Mouse (Mus musculus): ENCODE measurements at regions not wholly inside any gene's neighbourhood (a gene's known extent, or its start where the extent isn't known, plus 50 kb on each side); places are given as distances from the start of the nearest gene placed in this dataset.

DNA sequence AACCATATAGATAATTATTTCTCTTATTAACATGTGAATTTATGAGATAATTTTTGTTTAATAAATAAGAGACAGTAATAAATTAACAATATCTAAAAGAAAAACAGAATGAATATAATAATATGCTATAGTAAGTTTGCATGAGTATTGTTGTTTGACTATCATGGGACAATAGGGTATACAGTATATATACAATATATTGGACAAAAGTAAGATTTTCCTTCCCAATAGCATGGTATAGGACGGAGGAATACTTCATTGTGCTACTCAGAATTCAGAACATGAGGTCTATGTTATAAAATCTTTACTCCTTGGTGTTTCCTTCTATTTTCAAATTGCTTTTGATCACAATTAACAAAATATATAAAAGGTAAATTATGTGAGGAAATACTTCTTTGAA is 771.0 kb upstream of the Pcdh20 start:
- POLR2A ChIA-PET = no interaction called here
- CTCF ChIA-PET = no interaction called here

DNA sequence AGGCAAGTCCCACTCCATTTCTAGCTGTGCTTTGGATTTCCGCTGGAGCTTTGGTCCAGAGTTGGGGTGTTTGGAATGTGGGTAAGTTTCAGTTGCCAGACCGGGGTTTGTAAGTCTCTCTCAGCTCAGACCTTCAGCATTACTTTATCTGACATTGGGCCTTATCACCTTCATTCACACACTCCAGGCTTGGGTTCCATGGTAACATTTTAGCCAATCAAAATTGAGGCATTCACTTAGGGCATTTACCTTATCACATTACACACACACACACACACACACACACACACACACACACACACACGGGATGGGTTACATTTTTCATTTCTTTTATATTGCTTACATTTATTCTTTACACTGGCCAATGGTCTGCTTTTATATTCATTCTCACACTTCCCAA is 765.3 kb upstream of the Pcdh20 start:
- ChIA-PET CTCF (no interaction called here), POLR2A (no interaction called here)

DNA sequence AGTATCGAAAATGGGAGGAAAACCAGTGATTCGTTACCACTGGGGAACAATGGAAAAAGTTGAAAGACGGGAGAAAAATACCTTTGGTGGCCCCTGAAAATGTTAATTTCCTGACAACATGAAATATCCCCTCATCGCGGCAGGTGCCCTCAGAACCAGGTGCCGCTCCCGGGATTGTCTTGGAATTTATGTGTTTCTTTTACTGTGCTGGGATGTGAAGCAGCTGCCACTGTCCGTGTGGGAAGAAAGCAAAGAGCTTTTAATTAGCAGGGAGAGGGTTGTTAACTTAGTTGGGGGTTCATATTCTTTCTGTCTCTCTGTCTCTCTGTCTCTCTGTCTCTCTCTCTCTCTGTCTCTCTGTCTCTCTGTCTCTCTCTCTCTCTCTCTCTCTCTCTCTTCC is 759.3 kb upstream of the Pcdh20 start:
- ChIA-PET CTCF (no interaction called here), POLR2A (no interaction called here)

DNA sequence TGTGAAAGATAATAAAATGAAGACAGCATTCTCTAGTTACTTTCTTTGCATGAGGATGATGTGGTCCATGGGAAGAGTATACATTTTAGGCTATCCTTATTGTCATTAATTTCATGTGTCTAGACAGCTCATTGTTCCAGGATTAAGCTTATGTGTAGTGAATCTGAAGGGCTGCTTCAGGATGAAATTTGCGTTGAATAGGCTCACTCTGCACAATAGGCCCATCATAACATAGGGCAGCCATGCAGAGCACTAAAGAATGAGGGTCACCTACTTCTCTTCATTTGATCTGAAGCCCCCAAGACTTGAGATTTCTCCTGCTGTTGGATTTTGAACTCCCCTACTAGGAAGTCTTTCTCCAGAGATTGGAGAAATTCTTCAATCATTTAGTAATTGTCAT is 746.2 kb upstream of the Pcdh20 start:
- ChIA-PET POLR2A (no interaction called here), CTCF (no interaction called here)

DNA sequence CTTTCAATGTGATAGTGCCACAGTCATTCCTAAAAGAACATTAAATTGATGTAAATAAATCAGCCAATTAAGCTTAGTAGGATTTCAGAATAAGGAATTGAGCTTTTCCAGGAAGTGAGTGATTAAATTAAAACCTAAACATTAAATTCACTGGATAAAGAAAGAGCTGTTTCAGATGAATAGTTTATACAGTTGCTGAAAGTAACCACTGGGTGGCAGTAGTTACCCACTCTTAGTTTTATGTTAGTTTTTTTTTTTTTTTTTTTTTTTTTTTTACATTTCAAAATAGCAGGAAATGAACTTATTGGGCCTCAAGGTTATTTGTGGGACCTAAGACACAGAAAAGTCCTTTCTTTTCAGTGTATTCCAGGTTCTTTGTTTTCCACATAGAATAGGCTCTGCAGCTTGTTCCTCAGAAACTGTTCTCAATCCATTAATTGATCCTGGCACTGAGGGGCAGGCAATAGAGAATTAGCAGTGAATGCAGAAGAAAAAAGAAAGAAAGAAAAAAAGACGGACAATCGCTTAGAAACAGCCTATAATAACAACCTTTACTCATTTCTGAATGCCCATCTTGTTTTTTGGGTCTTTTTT is 710.3 kb upstream of the Pcdh20 start:
- POLR2A ChIA-PET = no interaction called here
- CTCF ChIA-PET = interaction anchor here (0.6 to 1.6 kb wide), 12 partner anchors 17 to 1902 kb away, joined by 3 to 14 read pairs (median 5); no protein-coding TSS in a partner anchor

DNA sequence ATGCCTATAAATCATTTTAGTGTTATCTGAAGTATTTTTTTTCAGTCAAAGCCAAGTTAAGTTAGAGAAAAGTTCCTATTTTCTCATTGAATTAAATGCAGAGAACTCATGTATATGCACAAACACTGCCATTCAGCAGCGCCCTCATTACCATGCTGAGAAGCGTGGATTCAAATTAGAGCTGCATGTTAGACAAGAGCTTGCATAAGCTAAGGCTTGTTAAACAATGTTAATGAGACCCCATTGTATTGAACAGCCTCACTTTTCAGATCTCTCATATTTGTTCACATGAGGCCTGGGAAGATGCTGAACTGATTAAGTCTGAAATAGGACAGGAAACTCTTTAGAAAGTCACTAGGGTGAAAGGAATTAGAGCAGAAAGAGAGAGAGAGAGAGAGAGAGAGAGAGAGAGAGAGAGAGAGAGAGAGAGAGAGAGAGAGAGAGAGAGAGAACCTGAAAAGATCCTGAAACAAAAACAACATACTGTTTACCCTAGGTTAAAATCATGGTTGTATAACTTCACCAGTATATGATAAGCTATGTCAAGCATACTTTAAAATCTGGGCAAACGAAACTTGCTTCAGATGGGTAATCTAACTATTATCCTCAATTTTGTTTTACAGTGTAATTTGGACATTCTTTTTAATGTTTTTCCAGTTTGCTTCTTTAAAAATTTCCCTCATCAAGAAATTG is 671.9 kb upstream of the Pcdh20 start:
- POLR2A ChIA-PET = no interaction called here

DNA sequence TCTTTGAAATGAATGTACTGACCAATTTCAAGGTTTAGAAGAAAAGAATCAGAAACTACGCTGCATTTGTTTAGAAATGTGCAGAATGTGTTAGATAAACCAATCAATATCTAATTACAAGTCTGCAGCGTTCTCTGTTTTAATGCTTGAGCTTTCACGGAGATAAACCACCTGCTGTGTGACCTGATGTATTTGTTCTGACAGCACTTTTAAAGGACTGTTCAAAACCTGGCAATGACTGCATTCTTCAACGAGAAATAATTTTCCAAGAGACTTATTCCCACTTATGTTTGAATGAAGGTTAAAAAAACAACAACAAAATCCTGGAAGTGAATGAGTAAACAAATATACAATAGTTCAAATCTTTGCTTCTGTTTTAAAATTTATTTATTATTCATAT is 628.1 kb upstream of the Pcdh20 start:
- CTCF ChIA-PET = no interaction called here
- POLR2A ChIA-PET = no interaction called here

More for the DNA sequence above, 671.9 kb upstream of the Pcdh20 start:
- CTCF ChIA-PET = no interaction called here

DNA sequence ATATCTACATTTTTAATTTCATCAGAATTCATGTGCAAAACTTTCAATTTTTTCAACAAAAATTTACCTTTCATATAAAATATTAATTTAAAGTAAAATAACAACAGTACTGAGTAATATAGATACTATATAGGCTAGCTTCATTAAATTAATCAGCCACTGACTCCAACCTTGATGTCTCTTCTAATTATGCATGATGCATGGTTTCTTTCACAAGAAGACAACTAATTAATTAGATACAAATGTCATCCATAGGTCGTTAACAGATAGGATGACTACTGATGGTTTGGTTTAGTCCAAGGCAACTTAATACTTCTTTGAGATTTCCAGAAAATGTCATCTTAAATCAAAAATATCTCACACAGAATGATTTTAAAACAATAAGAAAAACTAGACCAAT is 618.5 kb upstream of the Pcdh20 start:
- CTCF ChIA-PET = no interaction called here

DNA sequence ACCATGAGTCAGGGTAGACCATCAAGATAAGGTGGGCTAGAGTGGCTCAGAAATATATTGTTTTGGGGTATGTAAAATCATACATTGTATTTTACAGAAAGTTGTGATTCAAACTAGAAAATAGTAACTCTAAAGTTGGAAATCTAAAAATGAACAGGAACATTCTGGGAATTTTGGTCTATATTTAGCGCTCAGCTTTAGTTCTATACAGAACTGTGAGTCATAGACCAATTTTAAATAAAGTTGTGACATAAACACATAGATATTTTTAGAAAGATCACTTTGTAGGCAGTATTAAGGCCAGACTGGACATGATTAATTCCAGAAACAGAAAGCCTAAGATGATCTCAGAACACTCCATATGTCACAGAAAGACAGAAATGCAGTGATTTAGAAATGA is 604.8 kb upstream of the Pcdh20 start:
- ChIA-PET POLR2A (no interaction called here), CTCF (no interaction called here)

More for the DNA sequence above, 618.5 kb upstream of the Pcdh20 start:
- POLR2A ChIA-PET = no interaction called here

DNA sequence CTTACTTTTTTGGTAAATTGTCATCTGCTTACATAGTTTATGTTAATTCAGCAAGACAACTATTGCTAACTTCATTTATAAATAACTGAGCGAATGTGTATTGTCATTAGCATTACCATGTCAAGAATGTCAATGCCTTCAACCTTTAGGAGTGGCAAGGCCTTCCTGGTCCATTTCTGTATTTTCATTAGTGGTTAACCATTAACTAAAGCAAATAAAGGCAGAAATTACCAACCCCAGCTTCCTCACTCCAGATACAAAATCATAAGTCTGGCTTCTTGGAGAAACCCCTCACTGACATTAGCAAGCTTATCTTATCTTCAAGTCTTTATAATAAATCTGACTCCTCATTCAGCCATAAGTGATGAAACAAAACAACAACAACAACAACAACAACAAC is 592.8 kb upstream of the Pcdh20 start:
- POLR2A ChIA-PET = no interaction called here
- CTCF ChIA-PET = no interaction called here

DNA sequence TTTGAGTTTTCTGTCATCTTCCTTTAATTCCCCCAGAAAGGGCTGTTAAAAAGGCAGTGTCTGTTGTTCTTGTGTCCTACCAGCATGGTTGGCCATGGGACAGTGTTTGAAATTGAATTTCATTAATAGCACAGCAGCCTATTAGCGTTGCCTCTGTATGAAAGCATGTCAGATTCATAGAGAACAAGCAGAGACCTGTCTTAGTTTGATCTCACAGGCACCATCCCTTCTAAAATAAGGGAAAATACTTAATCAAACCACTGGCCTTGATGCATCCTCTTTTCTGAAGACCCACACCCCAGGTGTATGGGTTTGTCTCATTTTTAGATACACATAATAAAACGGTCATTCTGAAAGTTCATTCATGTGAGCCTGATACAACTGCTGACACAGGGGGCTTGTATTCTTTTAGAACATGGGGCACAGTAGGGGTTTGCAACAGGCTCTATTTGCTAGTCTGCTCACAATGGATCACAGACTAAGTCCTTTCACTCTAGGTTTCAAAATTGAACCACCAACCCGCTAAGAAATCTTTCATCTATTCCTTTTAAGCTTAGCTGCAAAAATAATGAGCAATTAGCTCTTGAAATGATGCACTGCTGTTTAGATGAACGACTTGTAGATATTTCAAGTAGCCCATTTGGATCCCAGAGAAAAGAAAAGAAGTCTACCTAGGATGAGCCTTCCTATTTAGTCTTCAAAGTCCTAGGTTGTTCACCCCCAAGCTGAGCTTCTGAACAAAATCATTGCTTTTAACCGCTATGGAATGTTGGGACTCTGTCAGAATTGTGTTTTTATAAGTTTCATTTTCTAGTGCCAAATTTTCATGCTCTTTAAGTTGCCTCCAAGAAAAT is 591.6 kb upstream of the Pcdh20 start:
- ChIA-PET POLR2A (no interaction called here), CTCF (no interaction called here)

DNA sequence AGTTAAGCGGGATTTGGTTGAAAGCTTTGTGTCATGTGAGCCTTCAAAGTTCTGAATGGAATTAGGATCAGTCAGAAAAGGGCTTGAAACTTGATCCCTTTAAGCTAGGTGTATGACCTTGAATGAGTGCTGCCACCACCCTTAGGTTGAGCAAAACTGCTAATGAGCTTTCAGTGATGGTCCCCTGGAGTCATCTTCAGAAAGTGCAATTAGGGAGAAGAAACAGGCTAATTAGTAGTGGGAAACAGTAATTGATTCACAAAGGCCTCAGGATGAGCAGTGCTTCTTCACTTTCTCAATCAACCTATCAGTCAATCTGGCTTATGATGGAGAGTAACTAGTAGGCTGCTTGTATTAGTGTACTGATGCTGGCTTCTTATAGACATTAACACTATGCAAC is 590.1 kb upstream of the Pcdh20 start:
- POLR2A ChIA-PET = no interaction called here
- CTCF ChIA-PET = no interaction called here

DNA sequence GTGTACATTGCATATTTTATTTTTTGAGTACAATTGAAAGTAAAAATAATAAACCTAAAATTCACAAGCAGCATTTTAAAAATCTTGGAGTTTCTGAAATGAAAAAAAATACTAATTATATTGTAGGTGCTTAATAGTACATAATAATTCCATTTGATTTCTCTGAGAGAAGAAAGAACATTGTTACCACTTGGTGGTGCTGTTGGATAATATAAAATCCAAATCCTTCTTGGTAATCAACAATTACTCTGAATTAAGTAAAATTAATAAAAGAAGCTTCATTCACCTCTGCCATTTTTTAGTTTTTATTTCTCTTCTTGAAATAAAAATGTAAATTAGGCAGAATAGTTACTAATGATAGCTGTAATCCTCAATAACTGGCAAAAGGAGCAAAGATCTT is 563.2 kb upstream of the Pcdh20 start:
- POLR2A ChIA-PET = no interaction called here
- CTCF ChIA-PET = no interaction called here

DNA sequence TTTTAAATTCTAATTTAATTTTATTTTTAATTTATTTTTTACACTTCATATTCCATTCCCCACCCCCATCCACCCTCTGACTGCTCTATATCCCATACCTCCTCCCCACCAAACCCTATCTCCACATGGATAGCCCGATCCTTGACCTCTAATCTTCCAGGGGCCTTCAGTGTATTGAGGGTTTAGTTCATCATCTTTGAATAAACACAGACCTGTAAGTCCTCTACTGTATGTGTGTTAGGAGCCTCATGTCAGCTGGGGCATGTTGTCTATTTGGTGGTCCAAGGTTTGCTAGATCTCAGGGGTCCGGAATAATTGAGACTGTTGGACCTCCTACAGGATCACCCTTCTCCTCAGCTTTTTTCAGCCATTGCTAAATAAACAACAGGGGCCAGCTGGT is 540.2 kb upstream of the Pcdh20 start:
- POLR2A ChIA-PET = no interaction called here

DNA sequence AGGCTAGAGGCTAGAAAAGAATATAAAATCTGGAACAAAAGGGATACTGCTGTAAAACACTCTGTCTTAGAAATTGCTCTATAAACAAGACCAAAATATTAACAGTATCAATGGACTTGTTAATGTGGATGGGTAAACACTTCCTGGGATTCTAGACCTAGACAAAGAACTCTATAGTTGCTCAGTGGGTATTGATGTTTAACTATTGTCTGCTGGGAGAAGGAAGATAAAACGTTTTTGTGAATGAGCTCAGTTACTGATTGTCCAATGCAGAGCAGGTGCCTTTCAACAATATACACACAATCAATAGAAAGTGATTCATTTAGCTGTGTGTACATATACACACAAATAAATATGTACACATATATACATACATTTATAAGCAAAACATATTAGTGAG is 538.5 kb upstream of the Pcdh20 start:
- ChIA-PET POLR2A (no interaction called here), CTCF (no interaction called here)

More for the DNA sequence above, 540.2 kb upstream of the Pcdh20 start:
- CTCF ChIA-PET = no interaction called here

DNA sequence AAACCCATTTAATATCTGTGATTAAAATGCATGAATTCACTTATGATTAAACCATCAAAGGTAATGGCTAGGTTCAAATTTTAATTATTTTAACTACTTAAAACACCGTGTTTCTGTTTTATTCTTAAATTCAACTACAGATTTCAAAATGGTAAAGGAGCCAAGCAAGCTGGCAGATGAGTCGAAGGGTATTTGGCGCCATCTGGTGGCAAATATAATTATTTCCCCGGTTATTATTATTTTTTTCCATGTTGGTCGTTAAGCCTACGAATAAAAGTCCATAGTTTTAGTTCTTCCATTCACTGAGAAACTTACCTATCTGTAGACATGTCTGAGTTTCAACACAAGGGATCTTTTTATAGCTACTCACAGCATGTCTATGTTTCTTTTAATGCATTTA is 510.7 kb upstream of the Pcdh20 start:
- ChIA-PET POLR2A (no interaction called here), CTCF (interaction anchor here in 3 of 4 experiments (0.5 to 2.9 kb wide), 3 partner anchors 1262 to 1518 kb away, joined by 3 to 19 read pairs (median 11); no protein-coding TSS in a partner anchor)

DNA sequence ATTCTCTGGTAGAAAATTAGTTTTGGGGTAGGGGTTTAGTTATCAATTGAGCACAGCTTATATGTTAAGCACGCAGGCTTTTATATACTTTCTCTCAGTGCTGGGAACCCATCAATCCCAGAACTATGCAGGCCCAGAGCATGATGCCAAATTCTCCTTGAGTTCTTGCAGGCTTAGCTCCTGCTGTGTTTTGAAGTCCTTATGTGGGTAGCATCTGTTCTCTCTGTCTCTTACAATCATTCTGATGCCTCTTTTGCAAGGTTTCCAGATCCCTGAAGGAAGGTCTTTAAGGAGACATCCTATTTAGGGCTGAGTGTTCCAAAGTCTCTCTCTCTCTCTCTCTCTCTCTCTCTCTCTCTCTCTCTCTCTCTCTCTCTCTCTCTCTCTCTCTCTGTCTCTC is 504.8 kb upstream of the Pcdh20 start:
- CTCF ChIA-PET = no interaction called here

DNA sequence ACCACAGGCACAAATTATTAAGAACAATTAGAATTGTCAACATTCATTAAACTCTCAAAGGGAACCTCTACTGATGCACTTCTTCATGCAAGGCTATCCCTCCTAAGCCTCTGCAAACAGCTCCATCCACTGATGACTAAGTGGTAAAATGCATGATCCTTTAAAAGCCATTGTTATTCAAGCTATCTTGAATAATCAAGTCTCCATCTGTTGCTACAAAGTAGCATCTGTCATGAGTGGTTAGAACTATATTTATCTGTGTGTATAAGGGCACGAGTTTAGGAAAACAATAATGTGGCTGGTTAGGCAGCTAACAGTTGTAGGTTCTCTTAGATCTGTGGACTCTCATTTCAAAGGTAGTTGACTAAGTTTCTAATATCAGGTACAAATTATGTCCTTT is 463.4 kb upstream of the Pcdh20 start:
- ChIA-PET POLR2A (no interaction called here), CTCF (no interaction called here)

More for the DNA sequence above, 504.8 kb upstream of the Pcdh20 start:
- POLR2A ChIA-PET = no interaction called here

Data from embryonic stem cell, embryonic (primary cell).